In genomic region chr5:132654382-132654781, GRCm38 (mm10) we compare ENCODE assay signal across 16 mouse cellular contexts.
DNase-seq lines count a peak whose midpoint lies in the region; ATAC-seq lines count a peak whose summit lies in the region.
"Had no signal": no experiment of that assay in that cellular context is flagged by ENCODE, and none has a peak within 500 bp of the region (broad histone marks: within the 10 kb centered on the region; RNA-seq: fewer than 3 reads in every experiment).

No protein-coding gene starts in this region.

- no peak overlapping the region for H3K4me3 ChIP-seq in embryonic facial prominence, embryonic 12.5 days
- H3K4me3 ChIP-seq in embryonic facial prominence, embryonic 10.5 days, result no peak overlapping the region
- H3K4me3 ChIP-seq in hindbrain, embryonic 10.5 days, result no peak overlapping the region
- no peak overlapping the region for H3K4me3 ChIP-seq in hindbrain, embryonic 12.5 days
- no peak overlapping the region for H3K4me3 ChIP-seq in embryonic facial prominence, embryonic 15.5 days (replicated peaks)
- H3K4me3 ChIP-seq in midbrain, embryonic 11.5 days (ENCODE audit: low read depth, low read length), result no peak overlapping the region
- H3K4me3 ChIP-seq: hindbrain, embryonic 15.5 days had no signal

- ATAC-seq in embryonic facial prominence, embryonic 12.5 days (ENCODE audit: insufficient number of reproducible peaks, insufficient read depth, low FRiP score, low TSS enrichment), result peak; percentile 28; the same call in 1 of the 2 replicates
- ATAC-seq in hindbrain, embryonic 12.5 days (ENCODE audit: low FRiP score), result no peak
- peak; percentile 11; the same call in 1 of the 2 replicates for ATAC-seq in embryonic facial prominence, embryonic 15.5 days (ENCODE audit: insufficient number of reproducible peaks, low FRiP score, low TSS enrichment, low read depth)
- no peak for ATAC-seq in midbrain, embryonic 11.5 days (ENCODE audit: low FRiP score)
- ATAC-seq: activated CD4-positive, CD25-positive, alpha-beta regulatory T cell, adult 4 months; forebrain, embryonic 14.5 days; forebrain, postnatal 0 days had no signal

- no peak overlapping the region for H3K27ac ChIP-seq in embryonic facial prominence, embryonic 12.5 days
- H3K27ac ChIP-seq in embryonic facial prominence, embryonic 10.5 days (replicated peaks), result no peak overlapping the region
- H3K27ac ChIP-seq in hindbrain, embryonic 10.5 days, result 0 out of 2 replicates have a peak overlapping the region, but pooled peaks have one; percentile 40
- no peak overlapping the region for H3K27ac ChIP-seq in hindbrain, embryonic 12.5 days
- no peak overlapping the region for H3K27ac ChIP-seq in embryonic facial prominence, embryonic 15.5 days (replicated peaks)
- H3K27ac ChIP-seq in midbrain, embryonic 11.5 days (ENCODE audit: low read depth, low read length), result no peak overlapping the region
- H3K27ac ChIP-seq: hindbrain, embryonic 15.5 days had no signal

- H3K27me3 ChIP-seq in embryonic facial prominence, embryonic 12.5 days, result no peaks in the 10 kb centered on the region
- 0 out of 2 replicates have a peak, but pooled peaks cover 4% of the 10 kb centered on the region for H3K27me3 ChIP-seq in embryonic facial prominence, embryonic 10.5 days (replicated peaks; ENCODE audit: low read depth, poor library complexity, severe bottlenecking)
- H3K27me3 ChIP-seq in hindbrain, embryonic 10.5 days (ENCODE audit: insufficient read depth, poor library complexity, severe bottlenecking), result peaks cover 3% of the 10 kb centered on the region; the same call in 1 of the 2 replicates
- H3K27me3 ChIP-seq in hindbrain, embryonic 12.5 days, result no peaks in the 10 kb centered on the region
- no peaks in the 10 kb centered on the region for H3K27me3 ChIP-seq in embryonic facial prominence, embryonic 15.5 days
- no peaks in the 10 kb centered on the region for H3K27me3 ChIP-seq in midbrain, embryonic 11.5 days (ENCODE audit: control insufficient read depth, insufficient read depth, low read length)
- H3K27me3 ChIP-seq: hindbrain, embryonic 15.5 days had no signal

- no peaks in the 10 kb centered on the region for H3K36me3 ChIP-seq in embryonic facial prominence, embryonic 12.5 days
- no peaks in the 10 kb centered on the region for H3K36me3 ChIP-seq in embryonic facial prominence, embryonic 10.5 days (replicated peaks)
- H3K36me3 ChIP-seq in hindbrain, embryonic 10.5 days, result no peaks in the 10 kb centered on the region
- no peaks in the 10 kb centered on the region for H3K36me3 ChIP-seq in hindbrain, embryonic 12.5 days
- no peaks in the 10 kb centered on the region for H3K36me3 ChIP-seq in embryonic facial prominence, embryonic 15.5 days
- H3K36me3 ChIP-seq in midbrain, embryonic 11.5 days (ENCODE audit: control insufficient read depth, insufficient read depth, low read length), result no peaks in the 10 kb centered on the region
- H3K36me3 ChIP-seq: hindbrain, embryonic 15.5 days had no signal

- H3K9ac ChIP-seq in embryonic facial prominence, embryonic 12.5 days, result no peak overlapping the region
- H3K9ac ChIP-seq in hindbrain, embryonic 12.5 days, result no peak overlapping the region
- no peak overlapping the region for H3K9ac ChIP-seq in embryonic facial prominence, embryonic 15.5 days
- H3K9ac ChIP-seq in midbrain, embryonic 11.5 days (ENCODE audit: low read length), result no peak overlapping the region
- H3K9ac ChIP-seq: forebrain, postnatal 0 days; hindbrain, embryonic 15.5 days had no signal

- 83% methylated on average over 7 of the region's 7 CpGs for WGBS in embryonic facial prominence, embryonic 12.5 days
- WGBS in embryonic facial prominence, embryonic 10.5 days, result 90% methylated on average over 7 of the region's 7 CpGs
- WGBS in hindbrain, embryonic 10.5 days, result 92% methylated on average over 7 of the region's 7 CpGs
- 86% methylated on average over 7 of the region's 7 CpGs for WGBS in hindbrain, embryonic 12.5 days
- 76% methylated on average over 7 of the region's 7 CpGs for WGBS in embryonic facial prominence, embryonic 15.5 days
- 89% methylated on average over 7 of the region's 7 CpGs for WGBS in midbrain, embryonic 11.5 days

- DNase-seq in embryonic facial prominence, embryonic 10.5 days (ENCODE audit: low spot score), result no peak
- DNase-seq in hindbrain, embryonic 10.5 days (ENCODE audit: low spot score), result no peak
- no peak for DNase-seq in midbrain, embryonic 11.5 days (ENCODE audit: low spot score, missing footprints)
- DNase-seq in thymus, postnatal 10 days (ENCODE audit: low spot score in 2 of 2), result no peak
- DNase-seq: adrenal gland, adult 8-10 months; adrenal gland, postnatal 25 days; cerebellum, adult 11-12 months; cerebellum, adult 8-10 months had no signal

- no peaks in the 10 kb centered on the region for H3K9me3 ChIP-seq in embryonic facial prominence, embryonic 12.5 days
- H3K9me3 ChIP-seq in embryonic facial prominence, embryonic 10.5 days, result no peaks in the 10 kb centered on the region
- 0 out of 2 replicates have a peak, but pooled peaks cover 5% of the 10 kb centered on the region for H3K9me3 ChIP-seq in hindbrain, embryonic 10.5 days
- peaks cover 7% of the 10 kb centered on the region for H3K9me3 ChIP-seq in hindbrain, embryonic 12.5 days (replicated peaks)
- no peaks in the 10 kb centered on the region for H3K9me3 ChIP-seq in embryonic facial prominence, embryonic 15.5 days (replicated peaks)
- H3K9me3 ChIP-seq in midbrain, embryonic 11.5 days (ENCODE audit: control insufficient read depth, low read length), result no peaks in the 10 kb centered on the region
- H3K9me3 ChIP-seq: hindbrain, embryonic 15.5 days had no signal

- H3K4me2 ChIP-seq in embryonic facial prominence, embryonic 12.5 days (replicated peaks), result no peak overlapping the region
- H3K4me2 ChIP-seq in hindbrain, embryonic 12.5 days (replicated peaks), result no peak overlapping the region
- no peak overlapping the region for H3K4me2 ChIP-seq in embryonic facial prominence, embryonic 15.5 days (replicated peaks)
- no peak overlapping the region for H3K4me2 ChIP-seq in midbrain, embryonic 11.5 days
- H3K4me2 ChIP-seq: heart, embryonic 11.5 days; hindbrain, embryonic 15.5 days had no signal

- H3K4me1 ChIP-seq in embryonic facial prominence, embryonic 12.5 days, result peaks cover 11% of the 10 kb centered on the region
- H3K4me1 ChIP-seq in embryonic facial prominence, embryonic 10.5 days, result peaks cover 12% of the 10 kb centered on the region
- H3K4me1 ChIP-seq in hindbrain, embryonic 10.5 days (replicated peaks), result peaks cover 23% of the 10 kb centered on the region
- H3K4me1 ChIP-seq in hindbrain, embryonic 12.5 days, result peaks cover 10% of the 10 kb centered on the region
- peaks cover 14% of the 10 kb centered on the region for H3K4me1 ChIP-seq in embryonic facial prominence, embryonic 15.5 days
- no peaks in the 10 kb centered on the region for H3K4me1 ChIP-seq in midbrain, embryonic 11.5 days (ENCODE audit: control insufficient read depth, insufficient read depth, low read length)

Comparison
In these comparisons a context has a peak if more than half of its experiments do, and no peak if none do; other contexts are left out.
1. ATAC-seq: peak in embryonic facial prominence, embryonic 12.5 days (single experiment) and embryonic facial prominence, embryonic 15.5 days (single experiment); none in hindbrain, embryonic 12.5 days (single experiment) and midbrain, embryonic 11.5 days (single experiment).